Mouse (Mus musculus): ENCODE measurements around the gene Emx1.

DNA sequence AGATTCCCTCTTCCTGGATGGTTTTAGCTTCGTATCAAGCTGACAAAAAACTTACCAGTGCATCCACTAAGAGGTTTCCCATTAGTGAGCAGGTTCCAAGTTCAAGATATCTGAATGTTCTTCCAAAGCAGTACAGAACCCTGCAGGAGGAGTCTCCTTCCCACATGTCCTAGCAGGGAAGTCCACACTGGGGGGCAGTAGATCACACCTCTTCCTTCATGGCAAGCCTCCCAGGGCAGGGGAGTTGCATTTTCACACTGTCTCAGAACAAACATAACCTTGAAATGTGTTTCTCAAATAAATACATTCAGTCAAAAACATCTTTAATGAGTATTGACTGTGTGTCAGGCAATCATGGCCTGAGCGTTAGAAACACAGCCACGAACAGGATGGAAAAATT, 7.7 kb upstream of the Emx1 start:
- TF ChIP-seq CTCF (IDR thresholded peaks at IDR 0.05; ENCODE audit: extremely low read depth, insufficient read depth, low read length), result 0 out of 2 replicates have a peak, but pooled peaks have one; percentile 16
- TF ChIP-seq POLR2A (IDR thresholded peaks at IDR 0.05; ENCODE audit: extremely low read depth, insufficient read depth, low read length), result no peak
